Mouse (Mus musculus) small intestine, adult 2 months (tissue): Measurements from ENCODE around the gene Nrg4.

Experiments used
- CTCF ChIP-seq: fragments of 200-500 bp; IDR thresholded peaks from 2 replicates; pipeline ENCODE4 v1.5.1; 2012; ENCODE audit warnings: low read depth, mild to moderate bottlenecking, control low read depth, inconsistent platforms, low read length, moderate library complexity, mixed read lengths; ENCODE audit not compliant: insufficient replicate concordance, insufficient read length; ENCODE audit errors: extremely low read depth
- POLR2A ChIP-seq: fragments of 200-500 bp; IDR thresholded peaks from 2 replicates; pipeline ENCODE4 v1.6.1; 2012; ENCODE audit warnings: low read depth, mild to moderate bottlenecking, control low read depth, inconsistent platforms, low read length, moderate library complexity

- TF ChIP-seq CTCF (no peak), POLR2A (no peak)
These were observed 18.2 kb downstream of the Nrg4 start for GRCm38 (mm10) chr9:55308455-55308854.
